In the genomic region with DNA sequence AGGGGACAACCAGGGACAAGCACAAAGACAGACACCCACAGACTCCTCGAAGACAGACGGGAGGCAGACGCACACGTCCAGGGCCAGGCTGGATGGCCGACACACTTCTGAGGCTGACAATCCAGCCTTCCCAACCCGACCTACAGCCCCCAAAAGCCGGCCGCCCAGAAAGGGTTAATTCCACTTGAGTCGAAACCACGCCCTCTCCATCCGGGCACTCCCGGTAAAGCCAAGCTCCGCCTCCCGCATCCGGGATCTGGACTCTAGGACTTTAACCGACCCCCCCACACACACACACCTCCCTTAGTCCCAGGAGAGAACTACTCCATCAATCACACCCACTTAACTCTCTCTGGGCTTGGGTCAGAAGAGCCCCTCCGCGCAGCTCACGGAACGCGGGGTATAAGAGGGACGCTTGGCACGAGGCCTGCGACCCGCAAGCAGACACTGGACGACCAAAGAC, we compare ENCODE assay signal across 8 mouse cellular contexts. TPM values are rescaled to one million over a fixed set of nuclear protein-coding genes. Genes with fewer than 3 reads are reported as not detected.
DNase-seq lines count a peak whose midpoint lies in the region; ATAC-seq lines count a peak whose summit lies in the region.

No protein-coding gene starts in this region.

- no peaks in the 10 kb centered on the region for H3K9me3 ChIP-seq in hindbrain, embryonic 12.5 days (replicated peaks)

- peak overlapping the region; percentile 99 for H3K4me2 ChIP-seq in hindbrain, embryonic 12.5 days (replicated peaks)

- H3K27ac ChIP-seq in hindbrain, embryonic 12.5 days = peak overlapping the region; percentile 99

- H3K27me3 ChIP-seq in hindbrain, embryonic 12.5 days = no peaks in the 10 kb centered on the region

- peak overlapping the region; percentile 95 for H3K9ac ChIP-seq in hindbrain, embryonic 12.5 days

- ATAC-seq in hindbrain, embryonic 12.5 days (ENCODE audit: low FRiP score) = peak; percentile 57

- H3K4me3 ChIP-seq in hindbrain, embryonic 12.5 days = peak overlapping the region; percentile 63

- under 1% methylated on average over 26 of the region's 26 CpGs for WGBS in hindbrain, embryonic 12.5 days

- peak; percentile 97 for DNase-seq in NIH3T3 (ENCODE audit: low read depth)
- DNase-seq in cerebellum, postnatal 10 days = peak; percentile 99 to 100
- DNase-seq in frontal cortex, postnatal 10 days (ENCODE audit: low spot score in 2 of 2) = peak; percentile 92 to 95
- peak; percentile 88 to 92 for DNase-seq in layer of hippocampus, postnatal 25 days (ENCODE audit: extremely low spot score in 1 of 2, low spot score in 1 of 2)
- peak; percentile 93 for DNase-seq in lung, postnatal 25 days (ENCODE audit: low spot score)
- DNase-seq in retina, postnatal 1 day = peak; percentile 98
- DNase-seq in urinary bladder, adult 18-20 months (ENCODE audit: low spot score in 2 of 2) = peak; percentile 88 to 91

- peaks cover 57% of the 10 kb centered on the region for H3K4me1 ChIP-seq in hindbrain, embryonic 12.5 days

- H3K36me3 ChIP-seq in hindbrain, embryonic 12.5 days = peaks cover 27% of the 10 kb centered on the region

RNA-seq across cellular contexts. Expression of a gene that starts 2.4 kb away (rescaled TPM):
- 51.4 and 51.6 TPM in 2 replicates for polyA plus RNA-seq in hindbrain, embryonic 12.5 days (2016; fragmentation: Nextera tagmentation; extraction: Ambion mirVana)
- 10 to 100 TPM; 28.5 to 41.2 TPM for total RNA-seq in layer of hippocampus, postnatal 25 days (2021)

RNA-seq across cellular contexts. Expression of a gene that starts 13.1 kb away (rescaled TPM):
- 13.2 and 14.8 TPM in 2 replicates for polyA plus RNA-seq in hindbrain, embryonic 12.5 days (2016; fragmentation: Nextera tagmentation; extraction: Ambion mirVana)
- 1 to 10 TPM; 2.5 TPM for total RNA-seq in layer of hippocampus, postnatal 25 days (2021)

RNA-seq across cellular contexts. Expression of a gene that starts 15.7 kb away (rescaled TPM):
- 48.0 and 50.5 TPM in 2 replicates for polyA plus RNA-seq in hindbrain, embryonic 12.5 days (2016; fragmentation: Nextera tagmentation; extraction: Ambion mirVana)
- total RNA-seq in layer of hippocampus, postnatal 25 days (2021) = 10 to 100 TPM; 40.8 to 43.6 TPM

RNA-seq across cellular contexts. Expression of a gene that starts 15.8 kb away (rescaled TPM):
- polyA plus RNA-seq in hindbrain, embryonic 12.5 days (2016; fragmentation: Nextera tagmentation; extraction: Ambion mirVana) = 94.0 and 103 TPM in 2 replicates
- total RNA-seq in layer of hippocampus, postnatal 25 days (2021) = 100 to 1,000 TPM; 100 to 116 TPM

RNA-seq across cellular contexts. Expression of a gene that starts 41.9 kb away (rescaled TPM):
- 93.4 and 97.6 TPM in 2 replicates for polyA plus RNA-seq in hindbrain, embryonic 12.5 days (2016; fragmentation: Nextera tagmentation; extraction: Ambion mirVana)
- 100 to 1,000 TPM; 504 to 538 TPM for total RNA-seq in layer of hippocampus, postnatal 25 days (2021)

Comparison
In these comparisons a context has a peak if more than half of its experiments do, and no peak if none do; other contexts are left out.
1. Peak in every context shown above with its lines: DNase-seq, ATAC-seq, H3K4me3 ChIP-seq and H3K27ac ChIP-seq.